Mouse (Mus musculus) liver, postnatal 0 days (tissue): ENCODE results near the gene Col4a2. TPM values are rescaled to one million over a fixed set of nuclear protein-coding genes. Genes with fewer than 3 reads are reported as not detected.

Experiments used
- ATAC-seq: fragments of 200-750 bp; cut with Nextera tagmentation; 2 replicates; pipeline ENCODE4 v1.8.0; 2017; ENCODE audit warnings: mild to moderate bottlenecking, moderate library complexity
- DNase-seq: peaks from one replicate; pipeline ENCODE4 v3.0.0-alpha.2; 2016
- H3K27ac ChIP-seq: fragments of 300-500 bp; sonication (generic); 2 replicates; pipeline ENCODE4 v1.5.1; 2014; ENCODE audit warnings: antibody characterized with exemption, moderate library complexity, mild to moderate bottlenecking, low read depth
- H3K27me3 ChIP-seq: fragments of 300-500 bp; sonication (generic); 2 replicates; pipeline ENCODE4 v1.6.1; 2014; ENCODE audit warnings: low read length, control low read depth, mixed read lengths; ENCODE audit not compliant: insufficient read depth
- H3K36me3 ChIP-seq: fragments of 300-500 bp; sonication (generic); replicated peaks from 2 replicates; pipeline ENCODE4 v1.6.1; 2014; ENCODE audit warnings: mild to moderate bottlenecking, control low read depth, low read length, moderate library complexity, mixed read lengths; ENCODE audit not compliant: insufficient read depth
- H3K4me1 ChIP-seq: fragments of 300-500 bp; sonication (generic); 2 replicates; pipeline ENCODE4 v1.6.1; 2014; ENCODE audit warnings: antibody characterized with exemption, mild to moderate bottlenecking, control low read depth; ENCODE audit not compliant: insufficient read depth
- H3K4me2 ChIP-seq: fragments of 300-500 bp; sonication (generic); 2 replicates; pipeline ENCODE4 v1.6.1; 2014; ENCODE audit warnings: low read depth, mild to moderate bottlenecking, low read length, moderate library complexity, mixed read lengths
- H3K4me3 ChIP-seq: fragments of 300-500 bp; sonication (generic); 2 replicates; pipeline ENCODE4 v1.5.1; 2014; ENCODE audit warnings: low read depth, low read length
- H3K9ac ChIP-seq: fragments of 300-500 bp; sonication (generic); replicated peaks from 2 replicates; pipeline ENCODE4 v1.6.1; 2014; ENCODE audit warnings: mild to moderate bottlenecking, moderate library complexity
- H3K9me3 ChIP-seq: fragments of 300-500 bp; sonication (generic); 2 replicates; pipeline ENCODE4 v1.6.1; 2016; ENCODE audit warnings: mild to moderate bottlenecking, control low read depth, low read length, mixed read lengths
- CTCF ChIP-seq: sonication (generic); IDR thresholded peaks from 2 replicates; pipeline ENCODE4 v1.5.1; 2016; ENCODE audit warnings: antibody characterized with exemption, low read depth
- EP300 ChIP-seq: IDR thresholded peaks from 2 replicates; pipeline ENCODE4 v1.6.1; 2016; ENCODE audit warnings: antibody characterized with exemption, low read depth, mild to moderate bottlenecking
- WGBS: fragments of 180-500 bp; shearing (Covaris S2); extraction: QIAGEN DNeasy Blood & Tissue Kit; methylation state at CpG from one replicate; pipeline ENCODE4 v1.1.7; 2014; ENCODE audit not compliant: insufficient replicate concordance; 5-methylcytosine and 5-hydroxymethylcytosine counted together
- polyA plus RNA-seq: library from polyadenylated mRNA; unstranded; fragments of >200 nt; fragmentation: Nextera tagmentation; extraction: Ambion mirVana; gene quantifications from 2 replicates; pipeline ENCODE4 v1.2.1, GENCODE M21; 2015

Col4a2 gene
- polyA plus RNA-seq, 1 experiment from 2014 or later: 9.7 TPM

GRCm38 (mm10) chr8:11377391-11378210 is 65.0 kb downstream of the Col4a2 start:
- Histone ChIP-seq H3K27me3 (no peaks in the 10 kb centered on the region), H3K36me3 (no peaks in the 10 kb centered on the region), H3K9ac (no peak overlapping the region), H3K27ac (no peak overlapping the region), H3K4me1 (peaks cover 4% of the 10 kb centered on the region; the same call in 1 of the 2 replicates), H3K4me2 (no peak overlapping the region), H3K4me3 (no peak overlapping the region), H3K9me3 (no peaks in the 10 kb centered on the region)
- no peak for DNase-seq
- no peak for TF ChIP-seq EP300
- TF ChIP-seq CTCF: no peak
- WGBS: 80% methylated on average over 16 of the region's 16 CpGs
- no peak for ATAC-seq

- Histone ChIP-seq H3K4me3 (no peak overlapping the region), H3K9me3 (no peaks in the 10 kb centered on the region), H3K4me2 (no peak overlapping the region), H3K27me3 (no peaks in the 10 kb centered on the region), H3K4me1 (peaks cover 4% of the 10 kb centered on the region; the same call in 1 of the 2 replicates), H3K36me3 (no peaks in the 10 kb centered on the region), H3K9ac (no peak overlapping the region), H3K27ac (no peak overlapping the region)
- WGBS: 55% methylated on average over 7 of the region's 7 CpGs
- ATAC-seq (no peak), DNase-seq (no peak)
- TF ChIP-seq EP300 (no peak), CTCF (no peak)
These were observed 67.0 kb downstream of the Col4a2 start for GRCm38 (mm10) chr8:11379590-11379989.

- no peak overlapping the region for H3K9ac ChIP-seq
- no peaks in the 10 kb centered on the region for H3K36me3 ChIP-seq
- H3K4me1 ChIP-seq: peaks cover 4% of the 10 kb centered on the region; the same call in 1 of the 2 replicates
- TF ChIP-seq CTCF (no peak), EP300 (no peak)
- H3K9me3 ChIP-seq: no peaks in the 10 kb centered on the region
- 78% methylated on average over 7 of the region's 7 CpGs for WGBS
- no peak overlapping the region for H3K27ac ChIP-seq
- H3K4me3 ChIP-seq: no peak overlapping the region
- DNase-seq (no peak), ATAC-seq (no peak)
- H3K27me3 ChIP-seq: no peaks in the 10 kb centered on the region
- H3K4me2 ChIP-seq: no peak overlapping the region
These were observed 68.9 kb downstream of the Col4a2 start for GRCm38 (mm10) chr8:11381544-11381943.

GRCm38 (mm10) chr8:11382059-11382810 is 69.6 kb downstream of the Col4a2 start:
- H3K4me2 ChIP-seq: no peak overlapping the region
- TF ChIP-seq EP300 (no peak), CTCF (no peak)
- WGBS: 65% methylated on average over 19 of the region's 19 CpGs
- H3K4me1 ChIP-seq: peaks cover 4% of the 10 kb centered on the region; the same call in 1 of the 2 replicates
- H3K9me3 ChIP-seq: no peaks in the 10 kb centered on the region
- ATAC-seq (no peak), DNase-seq (no peak)
- no peak overlapping the region for H3K4me3 ChIP-seq
- H3K27ac ChIP-seq: no peak overlapping the region
- no peaks in the 10 kb centered on the region for H3K27me3 ChIP-seq
- H3K36me3 ChIP-seq: no peaks in the 10 kb centered on the region
- no peak overlapping the region for H3K9ac ChIP-seq

GRCm38 (mm10) chr8:11382933-11383332 is 70.3 kb downstream of the Col4a2 start:
- H3K9me3 ChIP-seq: no peaks in the 10 kb centered on the region
- no peaks in the 10 kb centered on the region for H3K36me3 ChIP-seq
- no peaks in the 10 kb centered on the region for H3K27me3 ChIP-seq
- no peaks in the 10 kb centered on the region for H3K4me1 ChIP-seq
- DNase-seq (no peak), ATAC-seq (no peak)
- WGBS: 72% methylated on average over 3 of the region's 3 CpGs
- H3K4me2 ChIP-seq: no peak overlapping the region
- H3K4me3 ChIP-seq: no peak overlapping the region
- H3K9ac ChIP-seq: no peak overlapping the region
- H3K27ac ChIP-seq: no peak overlapping the region
- TF ChIP-seq CTCF (no peak), EP300 (no peak)

- DNase-seq (no peak), ATAC-seq (no peak)
- 0 out of 2 replicates have a peak, but pooled peaks cover 2% of the 10 kb centered on the region for H3K27me3 ChIP-seq
- no peaks in the 10 kb centered on the region for H3K9me3 ChIP-seq
- no peak overlapping the region for H3K9ac ChIP-seq
- H3K36me3 ChIP-seq: no peaks in the 10 kb centered on the region
- H3K4me1 ChIP-seq: no peaks in the 10 kb centered on the region
- H3K4me2 ChIP-seq: no peak overlapping the region
- H3K27ac ChIP-seq: no peak overlapping the region
- TF ChIP-seq CTCF (no peak), EP300 (no peak)
- H3K4me3 ChIP-seq: no peak overlapping the region
- WGBS: 72% methylated on average over 3 of the region's 3 CpGs
These were observed 70.8 kb downstream of the Col4a2 start for GRCm38 (mm10) chr8:11383379-11383778.
